Mouse (Mus musculus) monocyte, adult 5-6 weeks (primary cell): ENCODE results near the gene Dennd5a. TPM values are rescaled to one million over a fixed set of nuclear protein-coding genes. Genes with fewer than 3 reads are reported as not detected.

Source experiments
- ATAC-seq: fragments of 153-309, 156-312 bp; replicated peaks from 2 replicates; pipeline ENCODE4 v1.8.0; 2017; ENCODE audit warnings: mild to moderate bottlenecking; ENCODE audit not compliant: low TSS enrichment, insufficient number of reproducible peaks, severe bottlenecking, poor library complexity, low FRiP score
- total RNA-seq: library from RNA; stranded (forward); fragments of 200-1000, 200-491, 200-594 nt; gene quantifications from 3 replicates; pipeline ENCODE4 v1.2.3, GENCODE M21; 2017

Gene Dennd5a
- total RNA-seq, 1 experiment from 2014 or later: 162 TPM

- ATAC-seq: no peak
Measured at GRCm38 (mm10) chr7:109859354-109859753, 100.9 kb downstream of the Dennd5a start.

GRCm38 (mm10) chr7:109852752-109853212, 107.5 kb downstream of the Dennd5a start:
- no peak for ATAC-seq

GRCm38 (mm10) chr7:109852017-109852416, 108.3 kb downstream of the Dennd5a start:
- ATAC-seq: no peak

- no peak for ATAC-seq
Measured at GRCm38 (mm10) chr7:109850531-109850930, 109.7 kb downstream of the Dennd5a start.

- no peak for ATAC-seq
Measured at GRCm38 (mm10) chr7:109849750-109850434, 110.4 kb downstream of the Dennd5a start.

- no peak for ATAC-seq
Measured at GRCm38 (mm10) chr7:109848867-109849733, 111.2 kb downstream of the Dennd5a start.

GRCm38 (mm10) chr7:109844100-109844499, 116.2 kb downstream of the Dennd5a start:
- ATAC-seq: no peak

Other genes with a start within 250 kb of the Dennd5a start
- gene BC051019, start 236.6 kb downstream of the Dennd5a start, total RNA-seq: not detected in 3 replicates
- 0.95 TPM in 1 of 3 replicates, not detected in the others for gene Ascl3, start 228.7 kb downstream of the Dennd5a start, total RNA-seq
- gene Tmem9b, start 207.6 kb downstream of the Dennd5a start, total RNA-seq: 43.1 to 71.7 TPM (median 54.0 TPM) in 3 replicates
- gene Nrip3, start 178.4 kb downstream of the Dennd5a start, total RNA-seq: not detected in 3 replicates
- gene Scube2, start 94.8 kb downstream of the Dennd5a start, total RNA-seq: not detected in 3 replicates
- 27.4 to 52.0 TPM (median 38.2 TPM) in 3 replicates for gene Tmem41b, start 26.5 kb upstream of the Dennd5a start, total RNA-seq
- 130 to 147 TPM (median 136 TPM) in 3 replicates for gene Ipo7, start 57.8 kb upstream of the Dennd5a start, total RNA-seq
- 27.5 to 63.8 TPM (median 40.2 TPM) in 3 replicates for gene Zfp143, start 100.7 kb upstream of the Dennd5a start, total RNA-seq
- gene Wee1, start 161.6 kb upstream of the Dennd5a start, total RNA-seq: 1.2 to 2.8 TPM (median 2.2 TPM) in 3 replicates